Mouse (Mus musculus): ENCODE results near the gene Vmn1r75. TPM values are rescaled to one million over a fixed set of nuclear protein-coding genes. Genes with fewer than 3 reads are reported as not detected.

Gene Vmn1r75
- not detected in 2 replicates for polyA plus RNA-seq (2015; fragmentation: Nextera tagmentation; extraction: Ambion mirVana)

- no peak within 1 kb of the TSS for H3K4me2 ChIP-seq
- H3K4me3 ChIP-seq (replicated peaks): no peak within 1 kb of the TSS
- no peaks in the 10 kb centered on the region for H3K27me3 ChIP-seq
- H3K4me1 ChIP-seq: no peaks in the 10 kb centered on the region
- no peak within 1 kb of the TSS for H3K9ac ChIP-seq
- H3K27ac ChIP-seq: no peak within 1 kb of the TSS
- H3K36me3 ChIP-seq: no peaks in the 10 kb centered on the region
- H3K9me3 ChIP-seq (replicated peaks): no peaks in the 10 kb centered on the region
- ATAC-seq (replicated peaks; ENCODE audit: low FRiP score): no peak
These were observed at the start of gene Vmn1r75 for GRCm38 (mm10) chr7:11874330-11874729. Gene Vmn1r75, plus strand, starts transcription at chr7:11874630.

GRCm38 (mm10) chr7:11833680-11834079, 40.8 kb upstream of the Vmn1r75 start, which contains the start of gene Vmn1r74:
Gene Vmn1r74, plus strand, starts transcription at chr7:11833980.
- H3K36me3 ChIP-seq: no peaks in the 10 kb centered on the region
- no peak within 1 kb of the TSS for H3K27ac ChIP-seq
- WGBS: 82% methylated on average over 2 of the region's 2 CpGs
- H3K9me3 ChIP-seq (replicated peaks): no peaks in the 10 kb centered on the region
- H3K4me2 ChIP-seq: no peak within 1 kb of the TSS
- ATAC-seq (replicated peaks; ENCODE audit: low FRiP score): no peak
- H3K9ac ChIP-seq: no peak within 1 kb of the TSS
- H3K27me3 ChIP-seq: no peaks in the 10 kb centered on the region
- H3K4me1 ChIP-seq: no peaks in the 10 kb centered on the region
- no peak within 1 kb of the TSS for H3K4me3 ChIP-seq (replicated peaks)

Other genes with a start within 250 kb of the Vmn1r75 start
- not detected in 2 replicates for gene Vmn1r72, start 194.5 kb upstream of the Vmn1r75 start, polyA plus RNA-seq (2015; fragmentation: Nextera tagmentation; extraction: Ambion mirVana)
- gene Vmn1r73, start 144.4 kb upstream of the Vmn1r75 start, polyA plus RNA-seq (2015; fragmentation: Nextera tagmentation; extraction: Ambion mirVana): not detected in 2 replicates
- gene Vmn1r74, start 40.6 kb upstream of the Vmn1r75 start, polyA plus RNA-seq (2015; fragmentation: Nextera tagmentation; extraction: Ambion mirVana): not detected in 2 replicates
- gene Vmn1r76, start 63.6 kb downstream of the Vmn1r75 start, polyA plus RNA-seq (2015; fragmentation: Nextera tagmentation; extraction: Ambion mirVana): not detected in 2 replicates
- not detected in 2 replicates for gene Vmn1r77, start 162.1 kb downstream of the Vmn1r75 start, polyA plus RNA-seq (2015; fragmentation: Nextera tagmentation; extraction: Ambion mirVana)

All from kidney, embryonic 15.5 days (tissue).